Mouse (Mus musculus): Measurements from ENCODE around the gene Ascc1.

DNA sequence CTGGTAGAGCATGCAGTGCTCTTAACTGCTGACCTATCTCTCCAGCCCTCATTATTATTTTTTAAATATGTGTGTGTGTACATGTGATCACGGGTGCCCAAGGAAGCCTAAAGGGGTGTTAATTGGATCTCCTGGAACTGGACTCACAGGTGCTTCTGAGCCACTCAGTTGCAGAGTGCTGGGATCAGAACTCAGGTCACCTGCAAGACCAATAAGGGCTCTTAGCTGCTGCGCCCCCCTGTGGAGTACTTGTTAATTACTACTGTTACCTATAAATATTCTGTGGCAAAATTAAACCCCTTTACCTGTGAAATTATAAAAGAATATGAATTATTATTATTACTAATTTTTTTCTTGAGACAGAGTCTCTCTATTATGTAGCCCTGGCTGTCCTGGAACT lies 2.7 kb downstream of the Ascc1 start:
- TF ChIP-seq POLR2A (IDR thresholded peaks at IDR 0.05; ENCODE audit: borderline replicate concordance, insufficient read depth, low read length) (no peak), CTCF (IDR thresholded peaks at IDR 0.05; ENCODE audit: borderline replicate concordance, insufficient read depth, low read depth, low read length) (peak; percentile 16; the same call in 1 of the 2 replicates)
